Comparison of ENCODE assay signal across 21 mouse cellular contexts in the genomic region with DNA sequence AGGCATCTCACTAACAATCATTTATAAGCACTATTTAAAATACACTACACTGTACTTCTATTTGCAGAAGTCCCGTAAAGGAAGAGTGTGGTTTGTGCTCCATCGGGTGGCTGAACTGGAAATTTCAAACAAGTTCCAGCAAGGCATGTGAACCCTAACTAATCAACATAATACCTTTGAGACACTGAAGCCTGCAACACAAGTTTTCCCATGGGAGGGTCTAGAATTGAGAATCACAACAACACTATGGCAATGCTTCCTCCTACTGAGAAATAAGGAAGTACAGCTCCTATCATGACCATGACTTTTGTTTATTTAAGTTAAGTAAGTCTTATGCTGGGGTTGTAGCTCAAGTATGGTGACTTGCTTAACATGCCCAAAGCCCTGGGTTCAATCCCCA. TPM values are rescaled to one million over a fixed set of nuclear protein-coding genes. Genes with fewer than 3 reads are reported as not detected.
DNase-seq lines count a peak whose midpoint lies in the region; ATAC-seq and TF ChIP-seq lines count a peak whose summit lies in the region.
"Had no signal": no experiment of that assay in that cellular context is flagged by ENCODE, and none has a peak within 500 bp of the region (broad histone marks: within the 10 kb centered on the region; RNA-seq: fewer than 3 reads in every experiment).

No protein-coding gene starts in this region.

- no peaks in the 10 kb centered on the region for H3K9me3 ChIP-seq in heart, embryonic 10.5 days
- H3K9me3 ChIP-seq in limb, embryonic 10.5 days (replicated peaks), result no peaks in the 10 kb centered on the region
- H3K9me3 ChIP-seq: embryonic facial prominence, embryonic 12.5 days; forebrain, embryonic 12.5 days; heart, embryonic 15.5 days; hindbrain, embryonic 15.5 days; limb, embryonic 12.5 days; stomach, embryonic 15.5 days had no signal

- CTCF ChIA-PET in Patski (lab: Charles Lee), result no interaction called here

- TF ChIP-seq CTCF in heart, adult 2 months (IDR thresholded peaks at IDR 0.05), result peak; percentile 42
- TF ChIP-seq CTCF in Patski (IDR thresholded peaks at IDR 0.05), result peak; percentile 27

- intact Hi-C loops in heart, adult 2 months (cut with DNase I), result loop anchor here (10.0 kb wide), 1 partner anchor 258 kb away; a partner anchor contains a TSS

- no peaks in the 10 kb centered on the region for H3K27me3 ChIP-seq in heart, adult 2 months (ENCODE audit: control insufficient read depth, insufficient read depth, low read length)
- no peaks in the 10 kb centered on the region for H3K27me3 ChIP-seq in heart, embryonic 10.5 days (ENCODE audit: insufficient read depth, poor library complexity, severe bottlenecking)
- no peaks in the 10 kb centered on the region for H3K27me3 ChIP-seq in Patski
- H3K27me3 ChIP-seq in limb, embryonic 10.5 days (ENCODE audit: low read depth, poor library complexity, severe bottlenecking), result no peaks in the 10 kb centered on the region
- H3K27me3 ChIP-seq: embryonic facial prominence, embryonic 12.5 days; forebrain, embryonic 12.5 days; heart, embryonic 15.5 days; hindbrain, embryonic 15.5 days; limb, embryonic 12.5 days; stomach, embryonic 15.5 days had no signal

- in situ Hi-C loops in Patski (cut with MboI; ENCODE audit: low pct_unique_long_range_greater_than_20kb), result no loop called here

- no peak for TF ChIP-seq EP300 in heart, adult 2 months (IDR thresholded peaks at IDR 0.05; ENCODE audit: insufficient read depth, low read depth, low read length)

- 46% methylated on average over 2 of the region's 2 CpGs for WGBS in heart, adult 2 months
- WGBS in heart, embryonic 10.5 days, result 86% methylated on average over 2 of the region's 2 CpGs
- whole genome bisulfite sequencing in limb, embryonic 10.5 days, result 90% methylated on average over 2 of the region's 2 CpGs

- H3K4me1 ChIP-seq in heart, adult 2 months (ENCODE audit: control insufficient read depth, insufficient read depth, low read length), result peaks cover 2% of the 10 kb centered on the region
- H3K4me1 ChIP-seq in heart, embryonic 10.5 days, result peaks cover 5% of the 10 kb centered on the region
- H3K4me1 ChIP-seq in limb, embryonic 10.5 days, result peaks cover 27% of the 10 kb centered on the region
- H3K4me1 ChIP-seq: embryonic facial prominence, embryonic 12.5 days had no signal

- DNase-seq in heart, adult 2 months, result no peak
- no peak for DNase-seq in heart, embryonic 10.5 days (ENCODE audit: low spot score)
- peak; percentile 41 for DNase-seq in lung, postnatal 25 days (ENCODE audit: low spot score)
- no peak for DNase-seq in lung, postnatal 4 days
- DNase-seq in Patski (ENCODE audit: low read depth, low spot score), result no peak
- no peak for DNase-seq in right cerebral cortex, postnatal 4 days
- DNase-seq in limb, embryonic 10.5 days (ENCODE audit: low spot score), result no peak
- DNase-seq: cerebellum, postnatal 14 days; gastrocnemius, postnatal 14 days; layer of hippocampus, adult 9-11 months; lung, embryonic 14.5 days; midbrain, embryonic 14.5 days; right cerebral cortex, postnatal 25 days; thymus, postnatal 25 days had no signal

- H3K79me2 ChIP-seq in heart, adult 2 months (replicated peaks; ENCODE audit: control insufficient read depth, insufficient read depth, low read length), result peaks cover 7% of the 10 kb centered on the region

- POLR2A ChIA-PET in Patski (lab: Charles Lee), result no interaction called here

- ATAC-seq in Patski, result no peak
- peak; percentile 46 for ATAC-seq in megakaryocyte, adult 5-6 weeks (ENCODE audit: poor library complexity, severe bottlenecking)

- H3K9ac ChIP-seq in heart, adult 2 months (ENCODE audit: low read depth, low read length), result no peak overlapping the region
- H3K9ac ChIP-seq: embryonic facial prominence, embryonic 12.5 days; forebrain, embryonic 12.5 days; heart, embryonic 15.5 days; hindbrain, embryonic 15.5 days; limb, embryonic 12.5 days; lung, embryonic 14.5 days; stomach, embryonic 15.5 days had no signal

- TF ChIP-seq POLR2A in heart, adult 2 months (IDR thresholded peaks at IDR 0.05; ENCODE audit: insufficient read depth, low read depth, low read length), result no peak

- H3K4me3 ChIP-seq in heart, adult 2 months, result no peak overlapping the region
- H3K4me3 ChIP-seq in heart, embryonic 10.5 days, result no peak overlapping the region
- no peak overlapping the region for H3K4me3 ChIP-seq in limb, embryonic 10.5 days
- H3K4me3 ChIP-seq: embryonic facial prominence, embryonic 12.5 days; forebrain, embryonic 12.5 days; heart, embryonic 15.5 days; limb, embryonic 12.5 days; stomach, embryonic 15.5 days had no signal

- peaks cover 2% of the 10 kb centered on the region for H3K36me3 ChIP-seq in heart, adult 2 months (ENCODE audit: control insufficient read depth, insufficient read depth, low read length)
- no peaks in the 10 kb centered on the region for H3K36me3 ChIP-seq in heart, embryonic 10.5 days
- H3K36me3 ChIP-seq in limb, embryonic 10.5 days, result no peaks in the 10 kb centered on the region
- H3K36me3 ChIP-seq: embryonic facial prominence, embryonic 12.5 days; forebrain, embryonic 12.5 days; heart, embryonic 15.5 days; hindbrain, embryonic 15.5 days; limb, embryonic 12.5 days; stomach, embryonic 15.5 days had no signal

- H3K27ac ChIP-seq in heart, adult 2 months, result no peak overlapping the region
- no peak overlapping the region for H3K27ac ChIP-seq in heart, embryonic 10.5 days
- no peak overlapping the region for H3K27ac ChIP-seq in limb, embryonic 10.5 days
- H3K27ac ChIP-seq: embryonic facial prominence, embryonic 12.5 days; forebrain, embryonic 12.5 days; heart, embryonic 15.5 days; hindbrain, embryonic 15.5 days; limb, embryonic 12.5 days; stomach, embryonic 15.5 days had no signal

RNA-seq across cellular contexts. Expression of a gene that starts 4.5 kb away (rescaled TPM):
- total RNA-seq in heart, adult 2 months (2021), result 10 to 100 TPM; 30.3 to 34.4 TPM
- polyA plus RNA-seq in heart, adult 2 months (2012; rRNA removed), result 8.5 and 16.2 TPM in 2 replicates
- polyA plus RNA-seq in heart, embryonic 10.5 days (2016; fragmentation: Nextera tagmentation; extraction: Ambion mirVana), result 8.6 and 9.6 TPM in 2 replicates
- polyA plus RNA-seq in Patski (2021), result 24.4 TPM
- 67.5 and 69.2 TPM in 2 replicates for total RNA-seq in megakaryocyte, adult 5-6 weeks (2015)
- 31.5 and 38.9 TPM in 2 replicates for total RNA-seq in megakaryocyte, adult 5-6 weeks (2017)
- polyA plus RNA-seq in limb, embryonic 10.5 days (2016; fragmentation: Nextera tagmentation; extraction: Ambion mirVana), result 8.3 and 10.1 TPM in 2 replicates
